Mouse (Mus musculus) midbrain, embryonic 15.5 days (tissue): ENCODE results near the gene Acot5. TPM values are rescaled to one million over a fixed set of nuclear protein-coding genes. Genes with fewer than 3 reads are reported as not detected.
"Not testable (repeated sequence)": the region's sequence is repeated elsewhere in the genome, so short reads cannot be mapped to it uniquely, and the experiment has no call there.

Experiments
- ATAC-seq: fragments of 200-750 bp; cut with Nextera tagmentation; replicated peaks from 2 replicates; pipeline ENCODE4 v1.8.0; 2017; ENCODE audit warnings: moderate TSS enrichment
- H3K27ac ChIP-seq: fragments of 300-500 bp; sonication (generic); 2 replicates; pipeline ENCODE4 v1.5.1; 2015; ENCODE audit warnings: mild to moderate bottlenecking, inconsistent platforms
- H3K27me3 ChIP-seq: fragments of 300-500 bp; sonication (generic); replicated peaks from 2 replicates; pipeline ENCODE4 v1.6.1; 2015; ENCODE audit warnings: inconsistent platforms
- H3K36me3 ChIP-seq: fragments of 300-500 bp; sonication (generic); replicated peaks from 2 replicates; pipeline ENCODE4 v1.6.1; 2015; ENCODE audit warnings: inconsistent platforms
- H3K4me1 ChIP-seq: fragments of 300-500 bp; sonication (generic); 2 replicates; pipeline ENCODE4 v1.6.1; 2015; ENCODE audit warnings: inconsistent platforms
- H3K4me2 ChIP-seq: fragments of 300-500 bp; sonication (generic); 2 replicates; pipeline ENCODE4 v1.6.1; 2015; ENCODE audit warnings: inconsistent platforms, mild to moderate bottlenecking, moderate library complexity
- H3K4me3 ChIP-seq: fragments of 300-500 bp; sonication (generic); 2 replicates; pipeline ENCODE4 v1.5.1; 2015; ENCODE audit warnings: mild to moderate bottlenecking, inconsistent platforms
- H3K9ac ChIP-seq: fragments of 300-500 bp; sonication (generic); 2 replicates; pipeline ENCODE4 v1.6.1; 2015; ENCODE audit warnings: mild to moderate bottlenecking, inconsistent platforms
- H3K9me3 ChIP-seq: fragments of 300-500 bp; sonication (generic); 2 replicates; pipeline ENCODE4 v1.6.1; 2016; ENCODE audit warnings: inconsistent platforms
- WGBS: fragments of 180-500 bp; shearing (Covaris S2); methylation state at CpG from one replicate; pipeline ENCODE4 v1.1.7; 2015; ENCODE audit warnings: mixed read lengths; 5-methylcytosine and 5-hydroxymethylcytosine counted together
- polyA plus RNA-seq: library from polyadenylated mRNA; unstranded; fragments of >200 nt; fragmentation: Nextera tagmentation; extraction: Ambion mirVana; gene quantifications from 2 replicates; pipeline ENCODE4 v1.2.1, GENCODE M21; 2015

Gene Acot5
- polyA plus RNA-seq, 1 experiment from 2014 or later: 0.13 TPM

GRCm38 (mm10) chr12:84042248-84042647, 26.9 kb upstream of the Acot5 start:
- no peaks in the 10 kb centered on the region for H3K36me3 ChIP-seq
- H3K4me1 ChIP-seq: no peaks in the 10 kb centered on the region
- 94% methylated on average over 5 of the region's 5 CpGs for WGBS
- no peak overlapping the region for H3K4me2 ChIP-seq
- no peak overlapping the region for H3K27ac ChIP-seq
- 0 out of 2 replicates have a peak, but pooled peaks cover 4% of the 10 kb centered on the region for H3K27me3 ChIP-seq
- ATAC-seq: no peak
- H3K9ac ChIP-seq: no peak overlapping the region
- no peak overlapping the region for H3K4me3 ChIP-seq
- no peaks in the 10 kb centered on the region for H3K9me3 ChIP-seq

- Histone ChIP-seq H3K4me3 (no peak overlapping the region), H3K4me2 (no peak overlapping the region), H3K9me3 (no peaks in the 10 kb centered on the region), H3K4me1 (no peaks in the 10 kb centered on the region), H3K27ac (no peak overlapping the region), H3K36me3 (no peaks in the 10 kb centered on the region), H3K9ac (no peak overlapping the region), H3K27me3 (no peaks in the 10 kb centered on the region)
- ATAC-seq: no peak
- WGBS: 67% methylated on average over 2 of the region's 2 CpGs
Observed at GRCm38 (mm10) chr12:84044045-84044444, 25.1 kb upstream of the Acot5 start.

DNA sequence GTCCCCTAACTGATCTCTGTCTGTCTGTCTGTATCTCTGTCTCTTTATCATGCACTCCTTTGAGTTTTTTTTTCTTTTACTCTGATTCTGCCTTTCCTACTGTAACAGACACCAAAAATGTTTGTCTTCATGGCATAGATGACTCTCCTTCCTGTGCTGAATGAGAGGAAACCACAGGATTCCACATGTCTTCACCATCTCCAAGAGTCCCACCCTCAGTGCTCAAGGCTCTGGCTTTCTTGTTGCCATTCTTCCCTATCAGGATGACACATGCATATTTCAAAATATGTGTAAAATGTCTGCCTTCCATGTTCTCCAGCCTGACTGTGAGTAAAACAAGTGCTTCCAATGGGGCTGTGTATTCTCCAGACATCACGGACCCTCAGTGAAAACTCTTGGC, 22.2 kb upstream of the Acot5 start:
- no peak for ATAC-seq
- 98% methylated on average over 1 of the region's 1 CpGs for WGBS
- Histone ChIP-seq H3K9ac (no peak overlapping the region), H3K4me3 (no peak overlapping the region), H3K27ac (no peak overlapping the region), H3K27me3 (no peaks in the 10 kb centered on the region), H3K4me2 (no peak overlapping the region), H3K9me3 (no peaks in the 10 kb centered on the region), H3K36me3 (no peaks in the 10 kb centered on the region), H3K4me1 (no peaks in the 10 kb centered on the region)

DNA sequence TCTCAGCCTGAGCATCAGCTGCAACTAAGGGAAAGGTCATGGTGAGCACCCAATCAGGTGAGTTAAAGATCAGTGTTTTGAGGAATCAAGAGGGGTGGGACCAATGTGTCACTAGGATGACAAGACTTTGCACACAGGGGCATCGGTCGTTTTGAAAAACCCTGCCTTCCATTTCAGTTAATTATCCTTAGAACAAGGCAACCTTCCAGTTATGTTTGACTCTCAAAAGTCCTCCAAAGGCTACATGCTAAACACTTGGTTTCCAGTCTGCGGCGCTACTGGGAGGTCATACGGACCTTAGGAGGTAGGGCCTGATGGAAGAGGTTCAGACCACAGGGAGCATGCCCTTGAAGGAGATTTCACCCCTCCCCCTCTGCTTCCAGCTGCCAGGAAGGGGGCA, 18.4 kb upstream of the Acot5 start:
- H3K4me1 ChIP-seq, ATAC-seq: not testable (repeated sequence)

DNA sequence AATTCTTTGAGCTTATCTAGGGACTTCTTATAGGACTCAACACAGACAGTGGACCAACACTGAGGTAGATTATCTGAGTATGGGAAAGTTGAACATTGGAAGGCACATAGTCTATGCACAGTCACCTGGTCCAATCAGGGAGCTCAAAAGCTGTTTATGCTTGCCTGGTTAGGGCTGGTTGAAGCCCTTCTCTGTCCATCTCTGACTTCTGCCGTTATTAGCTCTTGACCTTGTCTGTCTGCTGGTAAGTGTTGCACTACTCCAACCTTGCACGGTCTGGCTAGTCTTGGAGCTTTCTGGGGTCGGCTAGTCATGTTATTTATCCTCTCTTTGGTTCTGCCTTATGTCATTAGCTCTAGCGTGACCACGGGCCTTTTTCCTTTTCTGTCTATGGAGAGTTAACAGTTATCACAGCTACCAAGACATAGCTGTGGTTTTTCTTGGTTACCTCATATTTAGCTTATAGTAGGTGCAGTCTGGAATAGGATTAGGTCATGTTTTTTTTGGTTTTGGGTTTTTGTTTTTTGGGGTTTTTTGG, 17.1 kb upstream of the Acot5 start, which contains the start of gene Acot3:
Acot3 (plus strand) TSS at position 208 of the 538 bp plus-strand sequence.
- peak within 1 kb of the TSS; percentile 84 for H3K4me2 ChIP-seq
- ATAC-seq: no peak
- H3K36me3 ChIP-seq: no peaks in the 10 kb centered on the region
- H3K27me3 ChIP-seq: peaks cover 8% of the 10 kb centered on the region; the same call in 1 of the 2 replicates
- no peak within 1 kb of the TSS for H3K9ac ChIP-seq
- H3K4me3 ChIP-seq: peak within 1 kb of the TSS; percentile 50; the same call in 1 of the 2 replicates
- peaks cover 5% of the 10 kb centered on the region for H3K4me1 ChIP-seq
- H3K27ac ChIP-seq: no peak within 1 kb of the TSS
- no peaks in the 10 kb centered on the region for H3K9me3 ChIP-seq
- 77% methylated on average over 5 of the region's 5 CpGs for WGBS

More for the DNA sequence above, 18.4 kb upstream of the Acot5 start:
- WGBS: 87% methylated on average over 5 of the region's 5 CpGs
- not testable (repeated sequence) for H3K9me3 ChIP-seq, H3K9ac ChIP-seq, H3K27me3 ChIP-seq, H3K4me2 ChIP-seq, H3K36me3 ChIP-seq, H3K27ac ChIP-seq, H3K4me3 ChIP-seq

- Histone ChIP-seq H3K4me3 (no peak overlapping the region), H3K4me2 (peak overlapping the region; percentile 84; the same call in 1 of the 2 replicates)
- WGBS: 87% methylated on average over 7 of the region's 7 CpGs
Observed at GRCm38 (mm10) chr12:84052609-84053008, 16.5 kb upstream of the Acot5 start.

GRCm38 (mm10) chr12:84053173-84053572, 16.0 kb upstream of the Acot5 start:
- H3K27me3 ChIP-seq: peaks cover 8% of the 10 kb centered on the region; the same call in 1 of the 2 replicates
- H3K9me3 ChIP-seq: no peaks in the 10 kb centered on the region
- no peak overlapping the region for H3K27ac ChIP-seq
- H3K4me2 ChIP-seq: peak overlapping the region; percentile 84
- H3K4me3 ChIP-seq: peak overlapping the region; percentile 50
- no peak for ATAC-seq
- H3K4me1 ChIP-seq: peaks cover 5% of the 10 kb centered on the region
- H3K9ac ChIP-seq: peak overlapping the region; percentile 46
- H3K36me3 ChIP-seq: no peaks in the 10 kb centered on the region
- 6% methylated on average over 16 of the region's 16 CpGs for WGBS

More at GRCm38 (mm10) chr12:84052609-84053008, 16.5 kb upstream of the Acot5 start:
- H3K27ac ChIP-seq: no peak overlapping the region
- H3K27me3 ChIP-seq: peaks cover 8% of the 10 kb centered on the region; the same call in 1 of the 2 replicates
- no peaks in the 10 kb centered on the region for H3K36me3 ChIP-seq
- no peaks in the 10 kb centered on the region for H3K9me3 ChIP-seq
- peaks cover 5% of the 10 kb centered on the region for H3K4me1 ChIP-seq
- ATAC-seq: no peak
- no peak overlapping the region for H3K9ac ChIP-seq

DNA sequence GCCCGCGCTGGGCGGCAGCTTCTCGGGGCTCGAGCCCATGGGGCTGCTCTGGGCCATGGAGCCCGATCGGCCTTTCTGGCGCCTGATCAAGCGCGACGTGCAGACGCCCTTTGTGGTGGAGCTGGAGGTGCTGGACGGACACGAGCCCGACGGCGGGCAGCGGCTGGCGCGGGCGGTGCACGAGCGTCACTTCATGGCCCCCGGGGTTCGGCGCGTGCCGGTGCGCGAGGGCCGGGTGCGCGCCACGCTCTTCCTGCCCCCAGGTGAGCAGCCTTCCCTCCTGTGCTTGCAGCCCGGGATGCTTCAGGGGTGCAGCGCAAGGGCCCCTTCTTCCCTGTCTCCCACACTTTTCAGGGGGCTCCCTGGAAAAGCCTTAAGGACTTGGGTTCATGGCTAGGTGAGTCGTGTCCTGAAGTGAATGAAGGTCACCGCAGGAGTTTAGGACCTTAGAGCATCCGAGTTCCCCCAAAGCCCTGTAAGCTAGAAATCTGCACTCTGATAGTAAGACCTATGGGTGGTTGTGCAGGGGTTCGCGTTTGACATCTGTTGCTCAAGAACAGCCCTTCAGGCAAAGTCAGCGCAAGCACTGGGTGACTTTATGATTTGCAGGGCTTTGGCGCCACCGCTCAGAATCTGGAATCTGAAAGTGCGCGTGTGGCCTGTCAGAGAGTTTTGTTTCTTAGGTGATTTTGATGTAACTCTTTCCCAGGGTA, 15.3 kb upstream of the Acot5 start:
- Histone ChIP-seq H3K36me3 (no peaks in the 10 kb centered on the region), H3K27me3 (peaks cover 8% of the 10 kb centered on the region; the same call in 1 of the 2 replicates), H3K4me2 (peak overlapping the region; percentile 84), H3K27ac (no peak overlapping the region), H3K4me1 (peaks cover 5% of the 10 kb centered on the region), H3K9ac (peak overlapping the region; percentile 46), H3K9me3 (no peaks in the 10 kb centered on the region), H3K4me3 (peak overlapping the region; percentile 50)
- ATAC-seq: no peak
- WGBS: 2% methylated on average over 40 of the region's 46 CpGs

- Histone ChIP-seq H3K4me1 (no peaks in the 10 kb centered on the region), H3K36me3 (no peaks in the 10 kb centered on the region), H3K4me2 (no peak overlapping the region), H3K4me3 (no peak overlapping the region), H3K9ac (no peak overlapping the region), H3K9me3 (no peaks in the 10 kb centered on the region), H3K27ac (no peak overlapping the region), H3K27me3 (no peaks in the 10 kb centered on the region)
- 35% methylated on average over 2 of the region's 2 CpGs for WGBS
- no peak for ATAC-seq
Observed at GRCm38 (mm10) chr12:84060946-84061345, 8.2 kb upstream of the Acot5 start.

DNA sequence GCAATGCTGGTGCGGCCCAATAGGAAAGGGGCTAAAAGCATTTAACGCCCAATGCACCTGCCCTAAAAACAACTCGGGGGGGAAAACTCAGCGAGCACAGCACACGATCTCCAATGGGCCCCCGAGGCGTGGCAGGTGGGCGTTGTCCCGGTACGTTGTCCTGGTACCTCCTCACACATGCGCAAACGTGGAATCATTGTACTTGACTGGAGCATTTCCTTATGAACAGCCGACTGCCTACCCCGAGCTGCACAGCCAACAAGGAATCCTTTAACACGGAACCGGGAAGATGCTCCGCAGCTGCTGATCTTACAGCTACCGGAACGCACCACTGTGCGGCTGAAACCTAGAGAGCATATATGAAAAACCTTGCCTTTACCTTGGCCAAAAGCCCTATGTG, 6.8 kb upstream of the Acot5 start:
- H3K9ac ChIP-seq: no peak overlapping the region
- no peaks in the 10 kb centered on the region for H3K4me1 ChIP-seq
- H3K36me3 ChIP-seq: no peaks in the 10 kb centered on the region
- no peaks in the 10 kb centered on the region for H3K9me3 ChIP-seq
- no peak overlapping the region for H3K27ac ChIP-seq
- no peaks in the 10 kb centered on the region for H3K27me3 ChIP-seq
- no peak overlapping the region for H3K4me3 ChIP-seq
- H3K4me2 ChIP-seq: no peak overlapping the region
- no peak for ATAC-seq
- 96% methylated on average over 20 of the region's 20 CpGs for WGBS

GRCm38 (mm10) chr12:84063228-84063627, 5.9 kb upstream of the Acot5 start:
- H3K9ac ChIP-seq: no peak overlapping the region
- no peaks in the 10 kb centered on the region for H3K4me1 ChIP-seq
- H3K4me2 ChIP-seq: no peak overlapping the region
- H3K4me3 ChIP-seq: no peak overlapping the region
- H3K9me3 ChIP-seq: no peaks in the 10 kb centered on the region
- 70% methylated on average over 5 of the region's 5 CpGs for WGBS
- H3K36me3 ChIP-seq: no peaks in the 10 kb centered on the region
- no peak for ATAC-seq
- peaks cover 5% of the 10 kb centered on the region for H3K27me3 ChIP-seq
- H3K27ac ChIP-seq: no peak overlapping the region

- ATAC-seq: no peak
- Histone ChIP-seq H3K27ac (no peak overlapping the region), H3K4me1 (no peaks in the 10 kb centered on the region), H3K4me3 (no peak overlapping the region), H3K27me3 (peaks cover 11% of the 10 kb centered on the region), H3K36me3 (no peaks in the 10 kb centered on the region), H3K4me2 (no peak overlapping the region), H3K9me3 (no peaks in the 10 kb centered on the region), H3K9ac (no peak overlapping the region)
- WGBS: 86% methylated on average over 2 of the region's 2 CpGs
Observed at GRCm38 (mm10) chr12:84063833-84064232, 5.3 kb upstream of the Acot5 start.

GRCm38 (mm10) chr12:84064621-84065020, 4.5 kb upstream of the Acot5 start:
- Histone ChIP-seq H3K4me1 (no peaks in the 10 kb centered on the region), H3K36me3 (no peaks in the 10 kb centered on the region), H3K27ac (no peak overlapping the region), H3K9ac (no peak overlapping the region), H3K9me3 (no peaks in the 10 kb centered on the region), H3K4me3 (no peak overlapping the region), H3K27me3 (peaks cover 17% of the 10 kb centered on the region), H3K4me2 (no peak overlapping the region)
- no peak for ATAC-seq
- 76% methylated on average over 8 of the region's 8 CpGs for WGBS
